Comparison of ENCODE assay signal across 8 mouse cellular contexts in the genomic region with DNA sequence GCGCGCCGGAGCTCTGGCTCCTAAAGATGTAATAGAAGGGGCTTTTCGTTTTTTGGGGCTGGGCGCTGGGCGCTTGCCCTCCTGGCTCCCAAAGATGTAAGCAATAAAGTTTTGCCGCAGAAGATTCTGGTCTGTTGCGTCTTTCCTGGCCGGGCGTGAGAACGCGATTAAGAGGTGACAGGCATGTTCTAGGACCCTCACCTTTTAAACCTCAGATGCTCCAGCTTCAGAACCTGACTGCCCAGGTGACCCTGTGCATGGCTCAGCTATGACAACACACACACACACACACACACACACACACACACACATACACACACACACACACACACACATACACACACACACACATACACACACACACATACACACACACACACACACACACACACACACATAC.
DNase-seq lines count a peak whose midpoint lies in the region; ATAC-seq and TF ChIP-seq lines count a peak whose summit lies in the region.
"Not testable (repeated sequence)": the region's sequence is repeated elsewhere in the genome, so short reads cannot be mapped to it uniquely, and the experiment has no call there.

No protein-coding gene starts in this region.

- H3K4me2 ChIP-seq in heart, embryonic 12.5 days: peak overlapping the region; percentile 59
- H3K4me2 ChIP-seq in hindbrain, postnatal 0 days (ENCODE audit: low read depth, low read length): peak overlapping the region; percentile 40; the same call in 1 of the 2 replicates
- H3K4me2 ChIP-seq in liver, embryonic 16.5 days (ENCODE audit: low read depth, low read length): peak overlapping the region; percentile 49
- peak overlapping the region; percentile 43 for H3K4me2 ChIP-seq in midbrain, embryonic 15.5 days
- 0 out of 2 replicates have a peak overlapping the region, but pooled peaks have one; percentile 21 for H3K4me2 ChIP-seq in stomach, embryonic 15.5 days

- not testable (repeated sequence) for TF ChIP-seq EP300 in ES-Bruce4 (IDR thresholded peaks at IDR 0.05; ENCODE audit: insufficient read depth, low read depth, low read length)

- H3K9me3 ChIP-seq in ES-Bruce4 (replicated peaks; ENCODE audit: control insufficient read depth, insufficient read depth, low read length, poor library complexity, severe bottlenecking); heart, embryonic 12.5 days (replicated peaks); hindbrain, postnatal 0 days (ENCODE audit: low read length); liver, embryonic 16.5 days (replicated peaks; ENCODE audit: control insufficient read depth, low read length); midbrain, embryonic 15.5 days; stomach, embryonic 15.5 days: not testable (repeated sequence)

- not testable (repeated sequence) for H3K27me3 ChIP-seq in ES-Bruce4 (ENCODE audit: control insufficient read depth, insufficient read depth, low read length, poor library complexity, severe bottlenecking); heart, embryonic 12.5 days (replicated peaks); hindbrain, postnatal 0 days (ENCODE audit: insufficient read depth, low read length); liver, embryonic 16.5 days (ENCODE audit: control insufficient read depth, insufficient read depth, low read depth, low read length); midbrain, embryonic 15.5 days (replicated peaks); stomach, embryonic 15.5 days (replicated peaks)

- TF ChIP-seq CTCF in ES-Bruce4 (IDR thresholded peaks at IDR 0.05; ENCODE audit: low read depth, low read length); embryonic fibroblast, embryonic 13.5 days (IDR thresholded peaks at IDR 0.05; ENCODE audit: borderline replicate concordance, insufficient read depth, low read length); hindbrain, postnatal 0 days (IDR thresholded peaks at IDR 0.05; ENCODE audit: low read depth); left cerebral cortex, adult 2 months (IDR thresholded peaks at IDR 0.05): not testable (repeated sequence)

- intact Hi-C loops in left cerebral cortex, adult 2 months (cut with DNase I): loop anchor here (10.0 kb wide), 2 partner anchors 241 to 441 kb away; a partner anchor contains a TSS

- not testable (repeated sequence) for H3K9ac ChIP-seq in ES-Bruce4 (ENCODE audit: low read depth, poor library complexity, severe bottlenecking); heart, embryonic 12.5 days; hindbrain, postnatal 0 days (replicated peaks; ENCODE audit: low read length); liver, embryonic 16.5 days (ENCODE audit: low read depth, low read length); midbrain, embryonic 15.5 days; stomach, embryonic 15.5 days

- not testable (repeated sequence) for H3K27ac ChIP-seq in ES-Bruce4 (ENCODE audit: insufficient read depth, low read length); embryonic fibroblast, embryonic 13.5 days (ENCODE audit: insufficient read depth, low read length); hindbrain, postnatal 0 days; stomach, embryonic 15.5 days
- peak overlapping the region; percentile 41; the same call in 1 of the 2 replicates for H3K27ac ChIP-seq in heart, embryonic 12.5 days (ENCODE audit: poor library complexity, severe bottlenecking)
- peak overlapping the region; percentile 32; the same call in 1 of the 2 replicates for H3K27ac ChIP-seq in left cerebral cortex, adult 2 months
- peak overlapping the region; percentile 59 for H3K27ac ChIP-seq in liver, embryonic 16.5 days (ENCODE audit: low read length)
- H3K27ac ChIP-seq in midbrain, embryonic 15.5 days: 0 out of 2 replicates have a peak overlapping the region, but pooled peaks have one; percentile 38

- not testable (repeated sequence) for TF ChIP-seq POLR2A in ES-Bruce4 (IDR thresholded peaks at IDR 0.05; ENCODE audit: insufficient read depth, low read length); embryonic fibroblast, embryonic 13.5 days (IDR thresholded peaks at IDR 0.05; ENCODE audit: low read depth, low read length)

- H3K36me3 ChIP-seq in ES-Bruce4 (ENCODE audit: control insufficient read depth, insufficient read depth, low read length, poor library complexity, severe bottlenecking); heart, embryonic 12.5 days; hindbrain, postnatal 0 days (ENCODE audit: insufficient read depth, low read length); liver, embryonic 16.5 days (ENCODE audit: control insufficient read depth, insufficient read depth); midbrain, embryonic 15.5 days (replicated peaks); stomach, embryonic 15.5 days: not testable (repeated sequence)

- DNase-seq in hindbrain, postnatal 0 days (ENCODE audit: low spot score); left cerebral cortex, adult 2 months (ENCODE audit: extremely low spot score in 1 of 2, low spot score in 2 of 2): not testable (repeated sequence)

- peak overlapping the region; percentile 29 for H3K4me3 ChIP-seq in ES-Bruce4 (ENCODE audit: low read depth, low read length)
- peak overlapping the region; percentile 7; the same call in 1 of the 2 replicates for H3K4me3 ChIP-seq in embryonic fibroblast, embryonic 13.5 days (ENCODE audit: insufficient read depth, low read length)
- peak overlapping the region; percentile 38 for H3K4me3 ChIP-seq in heart, embryonic 12.5 days
- 0 out of 2 replicates have a peak overlapping the region, but pooled peaks have one; percentile 10 for H3K4me3 ChIP-seq in hindbrain, postnatal 0 days (ENCODE audit: low read length)
- H3K4me3 ChIP-seq in left cerebral cortex, adult 2 months: peak overlapping the region; percentile 24; the same call in 1 of the 2 replicates
- H3K4me3 ChIP-seq in liver, embryonic 16.5 days (ENCODE audit: low read depth, low read length): peak overlapping the region; percentile 46
- H3K4me3 ChIP-seq in midbrain, embryonic 15.5 days: peak overlapping the region; percentile 30
- H3K4me3 ChIP-seq in stomach, embryonic 15.5 days (replicated peaks): peak overlapping the region; percentile 18; the same call in 1 of the 2 replicates

- not testable (repeated sequence) for ATAC-seq in heart, embryonic 12.5 days (ENCODE audit: insufficient number of reproducible peaks, low FRiP score); hindbrain, postnatal 0 days; liver, embryonic 16.5 days (ENCODE audit: low read depth); midbrain, embryonic 15.5 days (replicated peaks); stomach, embryonic 15.5 days (ENCODE audit: insufficient read depth, low FRiP score, low read depth)

- WGBS in heart, embryonic 12.5 days: 40% methylated on average over 12 of the region's 12 CpGs
- 30% methylated on average over 9 of the region's 12 CpGs for WGBS in hindbrain, postnatal 0 days
- WGBS in liver, embryonic 16.5 days (ENCODE audit: insufficient replicate concordance): 32% methylated on average over 12 of the region's 12 CpGs
- 22% methylated on average over 12 of the region's 12 CpGs for WGBS in midbrain, embryonic 15.5 days
- 39% methylated on average over 12 of the region's 12 CpGs for WGBS in stomach, embryonic 15.5 days

- H3K4me1 ChIP-seq in ES-Bruce4 (ENCODE audit: control insufficient read depth, insufficient read depth, low read length); embryonic fibroblast, embryonic 13.5 days (ENCODE audit: control insufficient read depth, insufficient read depth, low read length); hindbrain, postnatal 0 days (ENCODE audit: insufficient read depth, low read length); stomach, embryonic 15.5 days: not testable (repeated sequence)
- peaks cover 20% of the 10 kb centered on the region for H3K4me1 ChIP-seq in heart, embryonic 12.5 days (replicated peaks)
- peaks cover 11% of the 10 kb centered on the region for H3K4me1 ChIP-seq in liver, embryonic 16.5 days (ENCODE audit: control insufficient read depth, low read depth, low read length)
- peaks cover 22% of the 10 kb centered on the region for H3K4me1 ChIP-seq in midbrain, embryonic 15.5 days
